Mouse (Mus musculus) cortical plate, adult 2 months (tissue): ENCODE measurements around the gene Ubr7.

Source experiments
- CTCF ChIP-seq: fragments of 200-500 bp; IDR thresholded peaks from 2 replicates; pipeline ENCODE4 v1.5.1; 2011; ENCODE audit warnings: mild to moderate bottlenecking, control low read depth, low read length; ENCODE audit not compliant: insufficient read depth; ENCODE audit errors: extremely low read depth
- POLR2A ChIP-seq: fragments of 200-500 bp; IDR thresholded peaks from 2 replicates; pipeline ENCODE4 v1.6.1; 2011; ENCODE audit warnings: mild to moderate bottlenecking, low read length, control low read depth; ENCODE audit not compliant: insufficient read depth; ENCODE audit errors: extremely low read depth

GRCm38 (mm10) chr12:102757055-102757688, 595 bp upstream of the Ubr7 start:
- no peak for TF ChIP-seq CTCF
- 0 out of 2 replicates have a peak, but pooled peaks have one; percentile 67 for TF ChIP-seq POLR2A
